Mouse (Mus musculus) gastrocnemius, adult 8-10 months (tissue): ENCODE measurements around the gene Sox15. TPM values are rescaled to one million over a fixed set of nuclear protein-coding genes. Genes with fewer than 3 reads are reported as not detected.
"Not testable (repeated sequence)": the region's sequence is repeated elsewhere in the genome, so short reads cannot be mapped to it uniquely, and the experiment has no call there.

Source experiments
- DNase-seq, 2 experiments: peaks; one replicate each; pipeline ENCODE4 v3.0.0; 2022; ENCODE audit warnings: low spot score in 2 of 2
- microRNA-seq: library from miRNA; unstranded; fragments of <30 nt; microRNA quantifications from one replicate; pipeline ENCODE4 v1.2.0, GENCODE M21; 2022
- total RNA-seq, 4 experiments: library from RNA; stranded (reverse); gene quantifications; 2 replicates each; pipeline ENCODE4 v1.2.4; 2022

Sox15 gene
- total RNA-seq, 4 experiments from 2014 or later: not detected

DNA sequence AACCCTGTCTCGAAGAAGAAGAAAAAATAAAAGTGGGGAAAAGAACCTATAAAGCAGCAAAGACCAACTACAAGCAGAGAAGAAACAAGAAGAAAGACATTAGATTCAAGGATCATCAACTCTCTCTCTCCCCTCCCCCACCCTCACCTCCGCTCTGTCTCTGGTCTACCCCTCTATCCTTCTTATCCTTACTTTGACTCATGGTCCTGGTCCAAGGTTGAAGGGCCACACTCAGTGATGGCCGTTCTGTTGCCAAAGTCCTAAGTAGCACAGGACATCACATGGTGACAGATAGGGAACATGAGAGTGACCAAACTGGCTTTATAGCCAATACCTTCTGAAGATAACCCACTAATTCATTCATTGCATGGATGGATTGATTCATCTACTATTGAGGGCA, 42.3 kb downstream of the Sox15 start:
- no peak for DNase-seq

DNA sequence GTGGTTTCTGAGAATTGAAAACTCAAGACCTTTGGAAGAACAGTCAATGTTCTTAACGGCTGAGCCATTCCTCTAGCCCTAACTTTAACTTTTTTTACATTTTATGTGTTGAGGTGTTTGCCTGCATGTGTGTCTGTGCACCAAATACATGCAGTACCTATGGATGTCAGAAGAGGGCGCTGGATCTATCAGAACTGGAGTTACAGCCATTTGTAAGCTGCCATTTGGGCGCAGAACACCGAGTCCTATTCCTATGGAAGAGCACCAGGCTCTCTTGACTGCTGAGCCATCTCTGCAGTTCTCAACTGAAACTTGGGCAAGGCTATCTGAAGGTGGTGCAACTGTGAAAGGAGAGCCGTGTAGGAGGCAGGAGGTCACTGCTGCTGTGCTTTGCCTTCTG, 43.5 kb downstream of the Sox15 start:
- DNase-seq: no peak

- DNase-seq: no peak
Observed at GRCm38 (mm10) chr11:69699595-69699994, 44.5 kb downstream of the Sox15 start.

DNA sequence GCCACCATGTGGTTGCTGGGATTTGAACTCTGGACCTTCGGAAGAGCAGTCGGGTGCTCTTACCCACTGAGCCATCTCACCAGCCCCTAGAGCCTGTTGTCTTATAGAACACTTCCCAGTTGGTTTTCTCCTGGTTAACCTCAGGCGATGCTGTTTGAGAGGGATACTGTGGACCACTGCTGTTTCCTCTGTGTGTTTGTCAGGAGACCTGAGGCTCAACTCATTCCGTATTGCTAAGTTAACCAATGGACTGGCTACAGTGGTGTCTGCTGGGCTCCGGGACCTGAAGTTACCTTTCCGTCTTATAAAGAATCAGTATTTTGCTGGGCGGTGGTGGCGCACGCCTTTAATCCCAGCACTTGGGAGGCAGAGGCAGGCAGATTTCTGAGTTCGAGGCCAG, 47.8 kb downstream of the Sox15 start:
- not testable (repeated sequence) for DNase-seq

- not testable (repeated sequence) for DNase-seq
Observed at GRCm38 (mm10) chr11:69703381-69703780, 48.3 kb downstream of the Sox15 start.

GRCm38 (mm10) chr11:69703814-69704612, 48.9 kb downstream of the Sox15 start:
- DNase-seq: no peak

DNA sequence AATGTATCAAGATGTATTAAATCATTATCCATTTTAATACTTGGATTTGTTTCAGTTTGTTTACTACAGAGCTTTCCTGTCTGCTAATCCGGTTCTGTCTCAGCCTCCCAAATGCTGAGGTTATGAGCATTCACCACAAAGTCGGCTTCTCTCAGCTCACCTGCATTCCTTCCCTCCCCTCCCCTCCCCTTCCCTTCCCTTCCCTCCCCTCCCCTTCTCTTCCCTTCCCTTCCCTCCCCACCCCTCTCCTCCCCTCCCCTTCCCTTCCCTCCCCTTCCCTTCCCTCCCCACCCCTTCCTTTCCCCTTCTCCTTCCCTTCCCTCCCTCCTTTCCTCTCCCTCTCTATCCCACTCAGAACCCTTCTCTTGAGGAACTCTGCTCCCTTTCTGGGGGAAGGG, 49.5 kb downstream of the Sox15 start:
- no peak for DNase-seq

Small RNAs within 50 kb of the gene (microRNA-seq; reads per million reads assigned to microRNA genes)
- 4.2 reads per million for gene Mir1934
- gene Mir467f: not detected

Other genes starting within 250 kb of the Sox15 start
- 10 to 100 TPM; 19.1 to 22.9 (median 20.8) TPM for gene Kdm6b, start 241.6 kb upstream of the Sox15 start, total RNA-seq
- gene Dnah2, start 106.2 kb upstream of the Sox15 start, total RNA-seq: under 1 TPM in 3 of 4 experiments, not detected in 1; 0.02 to 0.68 (median 0.05) TPM
- under 1 TPM; 0.31 to 0.46 (median 0.35) TPM for gene Efnb3, start 95.1 kb upstream of the Sox15 start, total RNA-seq
- 1 to 10 TPM; 3.3 to 4.4 (median 3.7) TPM for gene Wrap53, start 75.1 kb upstream of the Sox15 start, total RNA-seq
- gene Trp53, start 75.0 kb upstream of the Sox15 start, total RNA-seq: 10 to 100 TPM; 12.6 to 17.2 (median 13.8) TPM
- 100 to 1,000 TPM; 333 to 372 (median 353) TPM for gene Atp1b2, start 49.4 kb upstream of the Sox15 start, total RNA-seq
- gene Shbg, start 37.4 kb upstream of the Sox15 start, total RNA-seq: not detected
- gene Sat2, start 33.3 kb upstream of the Sox15 start, total RNA-seq: 1 to 10 TPM; 1.4 to 3.8 (median 2.7) TPM
- 100 to 1,000 TPM; 104 to 114 (median 108) TPM for gene Fxr2, start 22.3 kb upstream of the Sox15 start, total RNA-seq
- gene Mpdu1, start 7.3 kb downstream of the Sox15 start, total RNA-seq: 1 to 10 TPM; 7.3 to 8.8 (median 8.3) TPM
- 1 to 10 TPM in 3 of 4 experiments, under 1 TPM in 1; 0.73 to 3.7 (median 1.4) TPM for gene Cd68, start 10.8 kb downstream of the Sox15 start, total RNA-seq
- gene Eif4a1, start 17.1 kb downstream of the Sox15 start, total RNA-seq: 100 to 1,000 TPM in 1 of 4 experiments, 10 to 100 TPM in 3; 81.9 to 109 (median 91.5) TPM
- gene Senp3, start 26.8 kb downstream of the Sox15 start, total RNA-seq: 10 to 100 TPM; 25.7 to 29.4 (median 28.3) TPM
- gene Tnfsf13, start 30.5 kb downstream of the Sox15 start, total RNA-seq: under 1 TPM in 3 of 4 experiments, not detected in 1; 0.48 to 0.56 (median 0.54) TPM
- 1 to 10 TPM; 6.0 to 9.0 (median 7.1) TPM for gene Tnfsf12, start 40.5 kb downstream of the Sox15 start, total RNA-seq
- 1 to 10 TPM; 1.3 to 1.7 (median 1.6) TPM for gene Tnfsfm13, start 40.8 kb downstream of the Sox15 start, total RNA-seq
- gene Polr2a, start 103.3 kb downstream of the Sox15 start, total RNA-seq: 10 to 100 TPM; 27.8 to 38.4 (median 35.3) TPM
- not detected for gene Slc35g3, start 106.7 kb downstream of the Sox15 start, total RNA-seq
- gene Zbtb4, start 110.6 kb downstream of the Sox15 start, total RNA-seq: 10 to 100 TPM; 35.6 to 40.3 (median 38.5) TPM
- 10 to 100 TPM; 25.2 to 33.8 (median 28.9) TPM for gene Chrnb1, start 140.6 kb downstream of the Sox15 start, total RNA-seq
- 1 to 10 TPM; 2.5 to 5.8 (median 4.0) TPM for gene Fgf11, start 146.5 kb downstream of the Sox15 start, total RNA-seq
- gene Tmem102, start 150.3 kb downstream of the Sox15 start, total RNA-seq: under 1 TPM; 0.17 to 0.31 (median 0.24) TPM
- not detected for gene Gm39566, start 160.0 kb downstream of the Sox15 start, total RNA-seq
- gene Spem2, start 163.2 kb downstream of the Sox15 start, total RNA-seq: not detected
- gene Spem1, start 166.9 kb downstream of the Sox15 start, total RNA-seq: not detected
- 1 to 10 TPM; 1.3 to 2.4 (median 1.7) TPM for gene Nlgn2, start 182.5 kb downstream of the Sox15 start, total RNA-seq
- 100 to 1,000 TPM; 143 to 214 (median 181) TPM for gene Tmem256, start 183.2 kb downstream of the Sox15 start, total RNA-seq
- gene Plscr3, start 191.1 kb downstream of the Sox15 start, total RNA-seq: 10 to 100 TPM in 2 of 4 experiments, 1 to 10 TPM in 2; 8.7 to 10.6 (median 9.4) TPM
- under 1 TPM in 1 of 4 experiments, not detected in 3; 0.31 TPM for gene Tnk1, start 203.4 kb downstream of the Sox15 start, total RNA-seq
- gene Tmem95, start 222.7 kb downstream of the Sox15 start, total RNA-seq: not detected
- 1 to 10 TPM in 2 of 4 experiments, under 1 TPM in 2; 0.97 to 1.3 (median 1.1) TPM for gene Kctd11, start 226.1 kb downstream of the Sox15 start, total RNA-seq
- under 1 TPM in 3 of 4 experiments, not detected in 1; 0.15 to 0.21 (median 0.19) TPM for gene Acap1, start 240.2 kb downstream of the Sox15 start, total RNA-seq
- gene 2810408A11Rik, start 245.7 kb downstream of the Sox15 start, total RNA-seq: 1 to 10 TPM in 1 of 4 experiments, under 1 TPM in 3; 0.22 to 1.1 (median 0.57) TPM
- 10 to 100 TPM; 21.6 to 31.3 (median 25.5) TPM for gene Neurl4, start 245.8 kb downstream of the Sox15 start, total RNA-seq